In the genomic region with DNA sequence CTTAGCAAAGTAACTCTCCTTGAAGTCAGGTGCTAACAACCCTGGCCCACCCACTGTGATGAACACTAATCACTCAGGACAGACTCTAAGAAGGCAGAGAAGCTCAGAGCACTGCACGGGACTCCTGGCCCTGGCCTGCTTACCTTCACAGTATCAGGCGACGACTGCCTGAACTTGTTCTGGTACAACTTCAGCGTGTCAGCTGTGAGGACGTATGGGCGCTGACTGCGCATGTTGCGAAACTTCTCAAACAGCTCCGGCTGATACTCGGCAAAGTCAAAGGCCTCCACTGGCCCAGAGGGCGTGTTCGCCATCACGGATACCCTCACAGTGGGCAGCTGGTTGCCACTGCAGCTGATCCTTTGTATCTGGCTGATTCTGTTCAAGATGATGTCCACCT, we compare ENCODE assay signal across 17 mouse cellular contexts.
"Had no signal": no experiment of that assay in that cellular context is flagged by ENCODE, and none has a peak within 500 bp of the region (broad histone marks: within the 10 kb centered on the region; RNA-seq: fewer than 3 reads in every experiment).

No protein-coding gene starts in this region.

- H3K4me3 ChIP-seq: limb, embryonic 12.5 days; liver, embryonic 13.5 days; midbrain, embryonic 10.5 days; myocyte; neural tube, embryonic 15.5 days had no signal

- H3K4me1 ChIP-seq: limb, embryonic 12.5 days; liver, embryonic 13.5 days; midbrain, embryonic 10.5 days; neural tube, embryonic 15.5 days had no signal

- H3K9me3 ChIP-seq: limb, embryonic 12.5 days; liver, embryonic 13.5 days; midbrain, embryonic 10.5 days; neural tube, embryonic 15.5 days had no signal

- H3K4me2 ChIP-seq: limb, embryonic 12.5 days; liver, embryonic 13.5 days; neural tube, embryonic 15.5 days had no signal

- H3K27ac ChIP-seq: kidney, postnatal 0 days; limb, embryonic 12.5 days; liver, embryonic 13.5 days; midbrain, embryonic 10.5 days; neural tube, embryonic 15.5 days had no signal

- H3K27me3 ChIP-seq: limb, embryonic 12.5 days; liver, embryonic 13.5 days; neural tube, embryonic 15.5 days had no signal

- H3K9ac ChIP-seq: limb, embryonic 12.5 days; liver, embryonic 13.5 days; neural tube, embryonic 15.5 days had no signal

- ATAC-seq: hindbrain, embryonic 16.5 days; inflammation-experienced regulatory T-cells, adult 6 months; intestine, postnatal 0 days had no signal

- H3K36me3 ChIP-seq: liver, embryonic 13.5 days; midbrain, embryonic 10.5 days; neural tube, embryonic 15.5 days had no signal

- DNase-seq: kidney, adult 9 months; kidney, postnatal 36 days; layer of hippocampus, adult 9-11 months; layer of hippocampus, postnatal 36 days; liver, embryonic 13.5 days; midbrain, embryonic 14.5 days; right cerebral cortex, adult 18-20 months; right cerebral cortex, postnatal 25 days; thymus, postnatal 4 days had no signal
